Mouse (Mus musculus): ENCODE data around the gene Wdr35.

Gene Wdr35

DNA sequence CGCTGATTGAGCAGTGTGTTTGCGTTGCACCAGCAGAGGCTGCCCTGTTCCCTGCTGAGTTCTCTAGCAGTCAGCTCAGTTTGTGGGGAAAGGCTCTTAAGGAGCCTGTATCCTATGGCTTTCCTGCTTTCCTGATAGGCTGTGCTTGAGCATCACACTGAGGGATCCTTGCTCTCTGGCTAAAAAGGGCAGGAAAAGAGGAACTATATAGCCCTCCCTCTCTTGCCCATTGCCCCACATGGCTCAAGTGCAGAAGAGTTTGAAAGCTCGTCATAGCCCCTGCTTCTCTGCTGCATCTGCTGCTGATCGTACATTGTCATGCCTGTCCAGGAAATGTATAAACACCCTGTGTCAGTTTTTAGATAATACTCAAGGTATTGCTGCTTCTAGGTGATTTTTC, 33.5 kb downstream of the Wdr35 start:
- in situ Hi-C loops (cut with MboI, MseI): loop anchor here (10.0 kb wide), 1 partner anchor 232 kb away; the partner anchor contains the start of gene Sdc1

DNA sequence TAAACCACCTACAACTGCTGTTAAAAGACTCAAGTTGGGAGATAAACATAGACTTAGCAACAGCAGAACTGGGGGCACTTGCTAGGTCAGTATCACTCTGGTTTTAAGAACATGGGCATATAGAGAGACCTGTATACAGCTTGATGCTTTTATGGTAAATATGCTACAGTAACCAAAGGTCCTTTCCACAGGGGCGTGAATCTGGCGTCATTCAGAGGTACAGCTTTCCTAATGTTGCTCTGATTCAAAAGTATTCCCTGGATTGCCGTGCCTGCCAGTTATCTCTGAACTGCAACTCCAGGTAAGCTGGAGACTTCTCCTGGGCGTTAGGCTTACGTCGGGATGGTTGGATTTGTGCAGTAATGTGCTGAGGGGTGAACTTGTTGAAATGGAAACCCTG, 34.1 kb downstream of the Wdr35 start:
- in situ Hi-C loops (cut with MboI, MseI): loop anchor here (10.0 kb wide), 1 partner anchor 233 kb away; the partner anchor contains the start of gene Sdc1

DNA sequence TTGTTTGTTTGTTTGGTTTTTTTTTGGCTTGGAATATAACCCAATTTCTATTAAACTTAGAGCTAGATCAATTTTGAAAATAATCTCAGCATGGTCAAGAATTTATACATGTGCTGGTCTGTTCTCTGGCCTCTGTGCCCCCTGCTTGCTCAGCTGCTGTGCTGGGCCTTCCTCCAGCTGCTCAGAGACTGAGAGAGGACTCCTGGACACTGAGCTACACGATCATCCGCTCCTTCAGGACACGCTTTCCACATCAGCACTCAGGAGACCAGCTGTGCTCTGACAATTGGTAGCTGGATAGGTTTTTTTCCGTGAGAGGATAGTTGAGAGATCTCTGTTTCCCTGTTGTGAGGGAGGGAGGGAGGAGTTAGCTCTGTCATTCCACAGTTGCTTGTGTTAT, 36.6 kb downstream of the Wdr35 start:
- in situ Hi-C loops (cut with MboI, MseI): no loop called here

DNA sequence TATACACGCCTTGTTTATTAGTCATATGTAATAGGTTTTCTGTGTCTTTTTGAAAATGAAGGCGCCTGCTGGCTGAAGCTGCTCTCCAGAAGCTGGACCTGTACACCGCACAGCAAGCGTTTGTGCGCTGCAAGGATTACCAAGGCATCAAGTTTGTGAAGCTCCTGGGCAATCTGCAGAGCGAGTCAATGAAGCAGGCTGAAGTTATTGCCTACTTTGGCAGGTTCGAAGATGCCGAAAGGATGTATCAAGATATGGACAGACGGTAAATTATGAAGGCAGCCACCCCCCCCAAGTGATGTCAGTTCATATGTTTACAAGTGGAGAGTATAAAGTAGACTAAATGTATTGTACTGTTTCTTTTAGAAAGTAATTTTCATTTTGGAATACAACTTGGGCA, 42.7 kb downstream of the Wdr35 start:
- in situ Hi-C loops (cut with MboI, MseI): no loop called here

DNA sequence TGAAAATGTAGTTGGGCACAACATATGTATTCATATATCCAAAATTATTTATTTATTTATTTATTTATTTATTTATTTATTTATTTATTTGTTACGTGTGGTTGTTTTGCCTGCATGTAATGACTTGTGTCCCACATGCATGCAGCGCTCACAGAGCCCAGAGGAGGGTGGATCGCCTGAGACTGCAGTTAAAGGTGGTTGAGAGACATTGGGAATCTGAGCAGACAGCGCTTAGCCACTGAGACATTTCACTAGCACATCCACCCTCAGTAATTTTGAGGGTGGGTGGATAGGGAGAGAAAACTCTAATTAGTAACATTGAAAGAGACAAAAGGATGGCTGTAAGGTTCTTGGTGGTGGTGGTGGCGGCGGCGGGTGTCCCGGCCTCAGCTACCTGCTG, 46.7 kb downstream of the Wdr35 start:
- in situ Hi-C loops (cut with MboI, MseI): no loop called here

DNA sequence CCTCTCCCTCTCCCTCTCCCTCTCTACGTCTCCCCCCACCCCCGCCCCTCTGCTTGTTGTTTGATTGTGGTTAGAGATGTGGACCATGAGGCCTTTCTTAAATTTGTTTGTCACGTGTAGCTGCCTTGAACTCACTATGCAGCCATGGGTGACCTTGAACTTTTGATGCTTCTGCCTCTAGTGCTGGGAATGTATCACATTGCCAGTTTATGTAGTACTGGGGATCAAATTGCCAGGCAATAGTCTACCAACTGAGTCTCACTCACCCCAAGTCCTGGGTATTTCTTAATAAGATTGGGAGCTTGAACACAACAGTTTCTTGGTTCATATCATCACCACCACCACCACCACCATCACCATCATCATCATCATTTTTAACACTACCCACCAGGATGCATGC, 47.3 kb downstream of the Wdr35 start:
- in situ Hi-C loops (cut with MboI, MseI): no loop called here

DNA sequence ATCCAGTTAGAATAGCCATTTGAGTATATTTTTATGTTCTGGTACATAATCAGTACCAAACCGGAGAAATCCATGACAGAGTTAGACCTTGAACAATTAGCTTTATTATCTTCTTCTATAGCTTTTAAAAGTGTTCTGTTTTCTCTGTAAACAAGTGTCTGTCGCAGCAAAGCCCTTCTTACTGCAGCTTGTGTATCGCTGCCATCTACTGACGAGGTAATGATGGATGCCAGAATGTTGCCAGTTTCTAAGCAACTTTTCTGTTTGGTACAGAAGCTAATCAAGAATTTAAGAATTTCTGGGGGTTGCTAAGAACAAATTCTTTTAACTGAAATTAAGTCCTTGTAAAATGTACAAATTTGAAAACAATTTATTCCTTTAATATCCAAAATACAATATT, 49.3 kb downstream of the Wdr35 start:
- in situ Hi-C loops (cut with MboI, MseI): no loop called here

DNA sequence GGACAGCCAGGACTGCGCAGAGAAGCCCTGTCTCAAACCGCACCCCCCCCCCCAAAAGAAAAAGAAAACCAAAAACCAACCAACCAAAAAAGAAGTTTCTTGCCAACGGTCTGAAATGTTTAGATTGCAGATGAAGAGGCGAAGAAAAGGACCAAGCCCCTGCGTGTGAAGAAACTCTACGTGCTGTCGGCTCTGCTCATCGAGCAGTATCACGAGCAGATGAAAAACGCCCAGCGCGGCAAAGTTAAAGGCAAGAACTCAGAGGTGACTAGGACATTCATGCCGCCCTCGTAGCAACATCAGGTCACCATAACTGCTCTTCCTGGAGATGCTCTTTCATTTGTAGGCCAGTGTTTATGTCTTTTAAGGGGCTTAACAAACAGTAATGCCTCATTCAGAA, 50.4 kb downstream of the Wdr35 start:
- in situ Hi-C loops (cut with MboI, MseI): no loop called here

DNA sequence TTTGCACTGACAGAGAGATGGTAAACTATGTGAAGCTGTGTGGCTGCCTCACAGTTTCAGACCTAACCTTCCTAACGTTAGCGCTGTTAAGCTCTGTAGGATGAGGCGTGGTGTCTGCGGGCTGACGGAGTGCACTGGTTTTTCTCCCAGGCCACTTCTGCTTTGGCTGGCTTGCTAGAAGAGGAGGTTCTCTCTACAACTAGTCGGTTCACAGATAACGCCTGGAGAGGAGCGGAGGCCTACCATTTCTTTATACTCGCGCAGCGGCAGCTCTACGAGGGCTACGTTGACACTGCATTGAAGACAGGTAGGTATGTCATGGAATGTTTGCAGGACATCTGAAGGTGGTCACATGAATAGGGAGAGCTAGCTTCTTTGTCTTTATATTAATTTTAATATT, 51.0 kb downstream of the Wdr35 start:
- in situ Hi-C loops (cut with MboI, MseI): loop anchor here (25.0 kb wide), 1 partner anchor 662 kb away; no protein-coding TSS in a partner anchor

DNA sequence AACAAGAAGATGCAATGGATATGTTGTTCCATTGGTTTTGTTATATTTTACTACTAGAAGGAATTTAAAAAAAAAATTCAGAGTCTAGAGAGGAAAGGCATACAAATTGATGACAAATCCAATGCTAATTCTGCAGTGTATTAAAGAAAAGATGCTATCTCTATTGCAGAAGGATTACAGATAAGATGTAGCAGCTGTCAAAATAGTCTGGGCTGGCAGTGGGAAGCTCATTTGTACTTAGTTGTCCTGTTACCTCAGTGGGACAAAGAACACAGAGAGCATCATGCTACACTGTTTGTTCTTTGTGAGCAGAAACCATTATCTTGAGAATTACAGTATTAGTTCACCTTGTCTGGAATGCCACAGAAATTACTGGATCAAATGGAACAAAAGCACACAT, 53.2 kb downstream of the Wdr35 start:
- in situ Hi-C loops (cut with MboI, MseI): loop anchor here (25.0 kb wide), 1 partner anchor 665 kb away; no protein-coding TSS in a partner anchor

DNA sequence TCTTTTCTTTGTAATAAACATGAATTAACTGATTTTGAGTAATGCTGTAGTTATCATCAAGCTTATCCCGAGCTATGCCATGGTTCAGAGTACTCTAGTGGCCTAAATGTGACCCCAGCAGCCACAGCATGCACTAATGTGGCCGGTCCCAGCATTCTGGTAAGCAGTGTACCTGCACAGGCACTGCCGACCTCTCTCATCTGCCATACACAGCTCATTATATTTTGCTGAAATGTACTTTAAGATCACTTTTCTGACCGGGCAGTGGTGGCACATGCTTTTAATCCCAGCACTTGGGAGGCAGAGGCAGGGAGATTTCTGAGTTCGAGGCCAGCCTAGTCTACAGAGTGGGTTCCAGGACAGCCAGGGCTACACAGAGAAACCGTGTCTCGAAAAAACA, 55.1 kb downstream of the Wdr35 start:
- in situ Hi-C loops (cut with MboI, MseI): loop anchor here (25.0 kb wide), 1 partner anchor 667 kb away; no protein-coding TSS in a partner anchor

DNA sequence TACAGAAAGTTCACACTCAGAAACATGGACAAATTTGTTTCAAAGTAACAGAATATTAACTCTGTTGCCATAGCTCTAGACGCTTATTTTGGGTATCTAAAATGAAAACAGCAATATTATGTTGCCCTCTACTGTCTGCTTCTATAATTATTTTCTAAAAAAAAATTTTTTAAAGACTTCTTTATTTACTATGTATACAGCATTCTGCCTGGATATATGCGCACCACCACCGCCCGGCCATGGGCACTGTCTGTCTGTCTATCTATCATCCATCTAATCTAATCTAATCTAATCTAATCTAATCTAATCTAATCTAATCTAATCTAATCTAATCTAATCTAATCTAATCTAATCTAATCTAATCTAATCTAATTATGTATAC, 55.8 kb downstream of the Wdr35 start:
- in situ Hi-C loops (cut with MboI, MseI): loop anchor here (25.0 kb wide), 1 partner anchor 667 kb away; no protein-coding TSS in a partner anchor

DNA sequence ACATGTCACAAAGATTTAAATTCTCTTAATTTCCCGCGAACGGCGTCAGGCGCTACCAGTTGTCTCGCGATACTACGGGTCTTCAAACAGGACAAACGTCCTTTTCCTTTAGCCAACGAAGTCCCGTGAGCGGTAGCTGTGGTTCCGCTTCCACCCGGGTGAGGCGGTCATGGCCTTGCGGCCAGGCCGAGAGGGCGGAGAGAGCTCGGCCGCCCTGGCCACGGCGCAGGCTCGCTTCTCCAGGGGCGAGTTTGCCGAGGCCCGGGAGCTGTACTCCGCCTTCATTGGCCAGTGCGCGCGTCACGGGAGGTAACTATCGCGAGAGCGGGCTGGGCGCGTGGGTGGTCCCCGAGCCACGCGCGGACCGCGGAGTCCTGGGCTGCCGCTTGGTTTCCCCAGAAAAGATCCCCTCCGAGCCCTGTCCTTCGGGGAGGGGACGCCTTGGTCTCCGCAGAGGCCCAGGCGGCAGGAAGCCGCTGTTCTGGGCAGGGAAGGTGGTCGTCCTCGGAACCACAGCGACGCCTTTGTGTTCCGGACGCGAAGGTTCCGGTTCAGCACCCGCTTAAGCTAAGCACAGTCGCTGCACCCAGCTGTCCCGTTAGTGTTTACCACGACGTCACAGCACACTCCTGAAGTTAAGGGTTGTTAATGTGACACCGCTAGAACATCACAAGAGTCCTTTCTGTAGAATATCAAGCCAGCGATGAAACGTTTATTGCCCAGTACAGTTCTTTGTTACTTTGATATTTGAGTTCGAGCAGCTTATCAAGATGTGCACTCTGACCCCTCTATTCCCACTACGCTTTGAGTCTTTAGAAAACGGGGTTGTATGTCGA, 56.4 kb downstream of the Wdr35 start, which contains the start of gene Ttc32:
Gene Ttc32, plus strand, starts transcription at position 110 of the 836 bp plus-strand sequence.
- in situ Hi-C loops (cut with MboI, MseI): loop anchor here (10.0 to 25.0 kb wide), 2 partner anchors 668 to 985 kb away; no protein-coding TSS in a partner anchor

DNA sequence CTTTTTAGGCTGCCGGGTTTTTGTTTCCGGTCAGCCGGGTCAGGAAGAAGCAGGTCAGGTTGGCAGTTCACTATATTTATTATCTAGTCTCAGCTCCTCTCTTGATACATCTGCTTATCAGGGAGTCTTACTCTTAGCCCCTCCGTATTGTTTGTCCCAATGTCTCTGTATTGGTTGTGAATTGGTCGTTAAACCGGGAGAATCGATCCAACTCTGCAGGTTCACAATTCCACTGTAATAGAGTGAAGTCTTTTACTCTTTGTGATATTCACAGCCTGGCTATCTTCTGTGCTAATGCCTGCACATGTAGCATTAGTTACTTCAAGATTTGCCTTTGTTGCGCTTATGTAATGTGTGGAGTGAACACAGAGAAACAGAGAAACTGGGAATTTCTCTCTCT, 57.5 kb downstream of the Wdr35 start:
- in situ Hi-C loops (cut with MboI, MseI): loop anchor here (10.0 to 25.0 kb wide), 2 partner anchors 669 to 986 kb away; no protein-coding TSS in a partner anchor

DNA sequence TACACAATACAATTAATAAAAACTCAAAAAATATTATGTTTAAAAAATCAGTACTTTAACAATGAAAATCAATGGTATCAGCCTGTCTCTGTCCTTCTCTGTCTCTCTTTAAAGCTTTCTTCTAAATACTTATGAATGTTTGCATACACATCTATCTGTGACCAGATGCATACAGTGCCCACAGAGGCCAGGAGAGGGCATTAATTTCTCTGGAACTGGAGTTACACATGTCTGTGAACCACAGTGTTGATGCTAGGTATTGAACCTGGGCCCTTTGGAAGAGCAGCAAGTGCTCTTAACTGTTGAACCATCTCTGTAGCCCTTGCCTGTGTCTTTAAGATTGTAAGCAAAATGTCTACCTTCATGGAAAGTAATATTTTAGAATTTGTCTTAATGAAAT, 59.4 kb downstream of the Wdr35 start:
- in situ Hi-C loops (cut with MboI, MseI): loop anchor here (10.0 to 25.0 kb wide), 2 partner anchors 671 to 988 kb away; no protein-coding TSS in a partner anchor

DNA sequence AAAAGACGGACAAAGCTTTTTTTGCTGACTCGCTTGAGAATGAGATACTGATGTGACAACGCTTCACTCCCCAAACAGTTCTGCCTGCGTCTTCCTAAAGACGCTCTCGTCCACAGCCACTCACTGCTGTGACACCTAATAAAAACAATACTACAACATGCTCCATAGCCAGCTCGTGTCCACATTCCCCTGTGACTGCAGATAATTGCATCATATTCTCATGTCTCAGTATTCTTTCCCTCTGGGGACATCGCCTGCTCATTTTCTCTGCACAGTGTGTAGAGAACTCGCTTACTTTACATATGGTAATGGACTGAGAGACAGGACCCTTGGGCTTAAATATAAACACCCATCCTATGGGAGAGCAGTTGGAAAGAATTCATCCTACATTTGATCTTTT, 62.7 kb downstream of the Wdr35 start:
- in situ Hi-C loops (cut with MboI, MseI): loop anchor here (10.0 to 25.0 kb wide), 2 partner anchors 674 to 992 kb away; no protein-coding TSS in a partner anchor

DNA sequence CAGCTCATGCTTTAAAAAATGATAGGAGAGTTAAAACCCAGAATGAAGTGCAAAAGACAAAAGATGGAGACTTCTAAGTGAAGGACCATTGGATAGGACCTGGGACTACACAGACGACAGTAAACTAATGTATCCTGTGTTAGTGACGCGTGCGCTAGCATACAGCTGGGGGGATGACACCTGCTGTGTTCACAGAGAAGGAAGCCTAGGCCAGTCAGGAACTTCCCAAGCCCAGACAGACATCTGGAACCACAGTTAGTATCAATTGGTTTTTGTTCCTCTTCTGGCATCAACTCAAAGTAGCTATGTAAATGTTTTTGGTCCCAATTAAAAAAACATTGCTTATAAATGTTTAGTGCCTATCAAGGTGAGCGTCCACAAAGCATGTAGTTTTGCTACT, 66.5 kb downstream of the Wdr35 start:
- in situ Hi-C loops (cut with MboI, MseI): loop anchor here (25.0 kb wide), 1 partner anchor 678 kb away; no protein-coding TSS in a partner anchor

DNA sequence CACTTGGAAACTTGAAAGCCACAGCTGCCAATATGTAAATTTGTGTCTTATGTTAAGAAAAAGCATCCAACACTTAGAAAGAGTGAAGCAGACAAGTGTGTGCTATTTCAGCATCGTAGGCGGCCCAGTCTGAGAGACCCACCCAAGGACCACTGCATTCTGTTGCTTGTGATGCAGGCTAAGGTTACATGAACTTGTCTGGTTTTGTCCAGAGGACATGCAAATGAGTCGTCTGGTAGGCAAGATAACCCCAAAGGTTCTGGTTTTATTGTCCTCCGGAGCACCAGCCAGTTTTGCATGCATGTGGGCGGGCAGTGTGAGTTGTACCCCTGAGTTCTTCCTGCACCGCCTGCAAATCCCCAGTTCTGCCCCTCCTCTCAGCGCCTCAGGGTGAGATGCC, 67.0 kb downstream of the Wdr35 start:
- in situ Hi-C loops (cut with MboI, MseI): loop anchor here (25.0 kb wide), 1 partner anchor 678 kb away; no protein-coding TSS in a partner anchor

DNA sequence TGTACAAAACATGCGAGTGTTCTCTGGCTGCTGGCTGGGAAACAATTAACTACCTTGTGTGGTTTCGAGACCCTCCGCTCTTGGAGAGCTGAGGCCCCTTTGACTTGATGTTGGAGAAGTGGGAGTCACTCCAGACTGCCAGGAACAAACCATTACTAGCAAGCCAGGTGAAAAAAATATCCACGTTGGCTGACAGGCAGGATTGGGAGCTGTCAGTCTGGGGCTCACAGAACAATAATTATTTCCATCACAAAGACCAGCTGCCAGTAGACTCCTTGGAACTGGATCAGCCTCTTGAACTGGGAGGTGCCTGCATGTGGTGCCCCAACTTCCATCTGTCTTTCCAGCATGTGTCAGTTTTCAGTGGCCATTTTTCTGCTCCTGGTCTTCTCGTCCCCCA, 68.6 kb downstream of the Wdr35 start:
- in situ Hi-C loops (cut with MboI, MseI): loop anchor here (25.0 kb wide), 1 partner anchor 680 kb away; no protein-coding TSS in a partner anchor

DNA sequence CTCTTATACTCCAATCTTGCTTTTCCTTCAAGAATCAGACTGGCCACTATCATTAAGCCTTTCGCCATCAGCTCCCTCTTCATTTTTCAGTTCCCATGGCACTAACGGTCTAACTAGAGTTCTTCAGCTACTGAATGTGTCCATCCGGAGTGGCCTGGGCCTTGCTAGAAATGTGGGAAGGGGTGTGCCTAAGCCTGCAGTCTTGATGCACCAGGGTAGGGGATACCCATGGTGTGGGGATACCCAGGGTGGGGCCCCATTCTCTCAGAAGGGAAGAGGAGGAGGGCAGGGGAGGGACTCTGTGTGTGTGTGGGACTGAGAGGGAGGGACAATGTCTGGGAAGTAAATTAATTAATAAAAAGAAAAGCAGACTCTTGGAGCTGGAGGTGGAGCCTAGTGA, 69.1 kb downstream of the Wdr35 start:
- in situ Hi-C loops (cut with MboI, MseI): loop anchor here (25.0 kb wide), 1 partner anchor 680 kb away; no protein-coding TSS in a partner anchor

DNA sequence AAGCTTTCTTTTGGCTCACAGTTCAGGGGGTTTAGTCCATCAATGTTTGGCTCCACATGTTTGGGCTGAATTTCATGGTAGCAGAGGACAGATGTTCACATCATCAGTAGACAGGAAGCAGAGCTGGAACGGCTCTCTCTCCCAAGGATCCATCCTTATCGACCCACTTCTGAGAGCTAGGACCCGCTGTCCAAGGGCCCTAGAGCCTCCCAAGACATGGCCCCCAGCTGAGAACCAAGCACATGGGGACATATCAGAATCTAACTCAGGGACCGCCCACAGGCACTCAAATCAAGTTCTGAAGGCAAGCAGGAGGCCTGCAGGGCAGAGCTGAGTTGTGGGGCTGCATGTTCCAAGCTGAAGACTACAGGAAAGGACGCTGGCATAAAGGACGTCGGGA, 71.0 kb downstream of the Wdr35 start:
- in situ Hi-C loops (cut with MboI, MseI): loop anchor here (5.0 to 25.0 kb wide), 2 partner anchors 682 to 1548 kb away; no protein-coding TSS in a partner anchor

DNA sequence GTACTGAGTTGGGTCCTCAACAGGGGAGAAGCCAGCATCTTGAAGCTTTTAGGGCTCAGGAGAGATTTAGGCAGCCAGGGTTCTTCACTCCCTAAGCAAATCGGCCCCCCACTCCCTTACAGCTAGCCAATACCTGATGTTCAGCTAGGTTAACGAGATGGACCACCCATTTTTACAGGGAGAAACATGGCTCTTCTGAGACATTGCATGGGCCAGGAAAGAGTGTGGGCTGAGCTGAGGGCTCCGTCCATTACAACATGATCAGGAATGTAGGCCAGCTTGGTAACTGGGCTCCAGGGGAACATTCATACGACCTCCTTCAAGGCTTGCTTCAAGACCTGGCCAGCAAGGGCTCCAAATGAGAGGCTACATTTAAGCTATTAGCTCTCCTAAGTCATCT, 73.0 kb downstream of the Wdr35 start:
- in situ Hi-C loops (cut with MboI, MseI): loop anchor here (5.0 to 25.0 kb wide), 2 partner anchors 684 to 1546 kb away; no protein-coding TSS in a partner anchor

Data from T-helper 1 cell (primary cell).